Mouse (Mus musculus) heart, embryonic 12.5 days (tissue): ENCODE measurements around the gene Cdk17. TPM values are rescaled to one million over a fixed set of nuclear protein-coding genes. Genes with fewer than 3 reads are reported as not detected.

ENCODE experiments used
- ATAC-seq: fragments of 200-750 bp; cut with Nextera tagmentation; 2 replicates; pipeline ENCODE4 v1.8.0; 2017; ENCODE audit warnings: moderate TSS enrichment, moderate library complexity; ENCODE audit not compliant: insufficient number of reproducible peaks, low FRiP score
- H3K27ac ChIP-seq: fragments of 300-500 bp; sonication (generic); 2 replicates; pipeline ENCODE4 v1.5.1; 2016; ENCODE audit warnings: mild to moderate bottlenecking, moderate library complexity; ENCODE audit not compliant: poor library complexity, severe bottlenecking
- H3K27me3 ChIP-seq: fragments of 300-500 bp; sonication (generic); replicated peaks from 2 replicates; pipeline ENCODE4 v1.6.1; 2016; ENCODE audit warnings: mild to moderate bottlenecking, moderate library complexity
- H3K36me3 ChIP-seq: fragments of 300-500 bp; sonication (generic); 2 replicates; pipeline ENCODE4 v1.6.1; 2016; ENCODE audit warnings: mild to moderate bottlenecking, moderate library complexity
- H3K4me1 ChIP-seq: fragments of 300-500 bp; sonication (generic); replicated peaks from 2 replicates; pipeline ENCODE4 v1.6.1; 2016; ENCODE audit warnings: mild to moderate bottlenecking
- H3K4me2 ChIP-seq: fragments of 300-500 bp; sonication (generic); 2 replicates; pipeline ENCODE4 v1.6.1; 2016; ENCODE audit warnings: mild to moderate bottlenecking, moderate library complexity
- H3K4me3 ChIP-seq: fragments of 300-500 bp; sonication (generic); 2 replicates; pipeline ENCODE4 v1.5.1; 2016; ENCODE audit warnings: mild to moderate bottlenecking
- H3K9ac ChIP-seq: fragments of 300-500 bp; sonication (generic); 2 replicates; pipeline ENCODE4 v1.6.1; 2016; ENCODE audit warnings: mild to moderate bottlenecking, moderate library complexity
- H3K9me3 ChIP-seq: fragments of 300-500 bp; sonication (generic); replicated peaks from 2 replicates; pipeline ENCODE4 v1.6.1; 2016; ENCODE audit warnings: mild to moderate bottlenecking, moderate library complexity
- WGBS: fragments of 180-500 bp; shearing (Covaris S2); methylation state at CpG from one replicate; pipeline ENCODE4 v1.1.7; 2016; 5-methylcytosine and 5-hydroxymethylcytosine counted together
- polyA plus RNA-seq: library from polyadenylated mRNA; unstranded; fragments of >200 nt; fragmentation: Nextera tagmentation; extraction: Ambion mirVana; gene quantifications from 2 replicates; pipeline ENCODE4 v1.2.1, GENCODE M21; 2016

Cdk17 gene
- polyA plus RNA-seq, 1 experiment from 2014 or later, result 25.2 TPM

DNA sequence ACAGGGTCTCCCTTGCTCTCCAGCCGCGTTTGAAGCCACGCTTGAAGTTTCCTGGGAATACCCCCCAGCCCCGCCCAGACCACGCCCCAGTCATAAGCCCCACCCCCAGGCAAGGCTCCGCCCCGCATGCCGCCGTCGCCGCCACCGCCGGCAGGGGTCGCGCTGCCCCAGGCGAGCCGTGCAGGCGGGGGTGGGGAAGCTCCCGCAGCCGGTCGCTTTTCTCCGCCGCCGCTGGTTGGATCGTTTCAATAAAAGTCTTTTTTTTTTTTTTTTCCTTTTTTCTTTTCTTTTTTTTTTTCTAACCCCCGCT, 223 bp upstream of the Cdk17 start:
- Histone ChIP-seq H3K4me1 (peaks cover 21% of the 10 kb centered on the region), H3K4me3 (peak overlapping the region; percentile 93), H3K27me3 (no peaks in the 10 kb centered on the region), H3K36me3 (no peaks in the 10 kb centered on the region), H3K27ac (peak overlapping the region; percentile 97), H3K9me3 (no peaks in the 10 kb centered on the region), H3K9ac (peak overlapping the region; percentile 93), H3K4me2 (peak overlapping the region; percentile 72)
- ATAC-seq, result peak; percentile 94
- 0% methylated on average over 22 of the region's 26 CpGs for WGBS

DNA sequence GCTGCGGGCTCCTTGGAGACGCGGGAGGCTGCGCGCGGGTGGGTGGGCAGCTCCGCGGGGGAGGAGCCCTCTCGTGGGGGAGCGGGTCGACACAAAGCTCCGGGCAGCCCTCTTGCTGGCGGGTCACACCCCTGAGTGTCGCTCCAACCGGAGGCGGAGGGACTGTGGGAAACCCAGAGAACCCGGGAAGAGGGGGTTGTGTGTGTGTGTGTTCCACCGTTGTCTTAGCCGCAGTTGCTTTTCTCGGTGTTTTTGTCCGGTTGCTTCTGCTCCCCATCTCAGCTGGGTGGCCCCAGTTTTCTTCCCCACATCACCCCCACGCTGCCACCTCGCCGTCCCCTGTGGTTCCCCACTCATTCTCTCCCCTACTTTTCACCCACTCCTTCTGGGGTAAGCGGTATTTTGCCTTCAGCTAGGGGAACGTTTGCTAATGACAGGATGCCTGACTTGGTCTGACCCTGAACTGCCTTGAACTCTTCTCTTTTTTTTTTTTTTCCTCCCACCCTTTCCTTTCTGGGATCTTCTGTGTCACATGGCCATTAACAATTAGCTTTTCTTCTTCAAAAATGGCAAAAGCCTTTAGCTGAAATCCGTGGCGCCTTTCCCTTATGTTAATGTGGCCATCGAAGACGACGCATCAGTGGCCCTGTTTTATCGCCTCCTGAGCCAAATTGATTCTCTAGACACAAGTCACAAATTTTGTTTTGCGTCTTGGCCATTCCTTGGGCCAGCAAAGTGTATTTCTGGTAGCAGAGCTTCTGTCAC, 1.0 kb downstream of the Cdk17 start:
- Histone ChIP-seq H3K4me3 (peak overlapping the region; percentile 93), H3K4me1 (peaks cover 34% of the 10 kb centered on the region), H3K27ac (peak overlapping the region; percentile 97), H3K9me3 (no peaks in the 10 kb centered on the region), H3K9ac (peak overlapping the region; percentile 93), H3K36me3 (no peaks in the 10 kb centered on the region), H3K4me2 (peak overlapping the region; percentile 72), H3K27me3 (no peaks in the 10 kb centered on the region)
- peak; percentile 48; the same call in 1 of the 2 replicates for ATAC-seq
- under 1% methylated on average over 33 of the region's 33 CpGs for WGBS

DNA sequence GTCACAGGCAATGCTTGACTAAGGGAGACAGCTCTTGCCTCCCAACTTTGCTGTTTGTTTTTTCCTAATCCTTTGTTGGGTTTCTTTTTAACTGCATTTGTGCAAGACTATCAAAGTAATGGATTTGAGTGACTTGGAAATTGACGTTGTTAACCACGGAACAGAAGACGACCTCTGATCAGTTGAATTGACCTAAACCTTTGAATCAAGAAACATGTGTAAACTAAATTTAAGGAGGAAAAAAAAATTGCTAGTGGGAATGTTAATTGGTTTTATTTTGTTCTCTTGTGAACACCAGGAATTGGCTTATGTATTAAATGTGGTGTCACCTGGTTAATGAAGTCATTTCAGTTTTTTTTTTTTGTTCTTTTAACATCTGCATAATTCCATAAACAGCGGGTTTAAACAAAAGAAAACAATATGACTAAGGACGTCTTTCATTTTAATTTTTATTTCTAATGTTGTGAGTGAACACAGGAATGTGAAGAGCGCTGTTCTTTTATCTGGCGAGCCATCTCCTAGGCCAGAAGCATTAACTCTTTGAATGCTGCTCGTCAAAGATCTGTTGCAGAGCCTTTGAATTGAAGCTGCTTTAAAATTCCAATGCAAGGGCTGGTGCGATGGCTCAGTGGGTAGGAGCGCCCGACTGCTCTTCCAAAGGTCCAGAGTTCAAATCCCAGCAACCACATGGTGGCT, 1.7 kb downstream of the Cdk17 start:
- no peak for ATAC-seq
- Histone ChIP-seq H3K4me3 (peak overlapping the region; percentile 93), H3K4me2 (peak overlapping the region; percentile 72), H3K9me3 (no peaks in the 10 kb centered on the region), H3K36me3 (no peaks in the 10 kb centered on the region), H3K27ac (peak overlapping the region; percentile 97), H3K4me1 (peaks cover 39% of the 10 kb centered on the region), H3K27me3 (no peaks in the 10 kb centered on the region), H3K9ac (peak overlapping the region; percentile 93)
- 28% methylated on average over 11 of the region's 11 CpGs for WGBS

DNA sequence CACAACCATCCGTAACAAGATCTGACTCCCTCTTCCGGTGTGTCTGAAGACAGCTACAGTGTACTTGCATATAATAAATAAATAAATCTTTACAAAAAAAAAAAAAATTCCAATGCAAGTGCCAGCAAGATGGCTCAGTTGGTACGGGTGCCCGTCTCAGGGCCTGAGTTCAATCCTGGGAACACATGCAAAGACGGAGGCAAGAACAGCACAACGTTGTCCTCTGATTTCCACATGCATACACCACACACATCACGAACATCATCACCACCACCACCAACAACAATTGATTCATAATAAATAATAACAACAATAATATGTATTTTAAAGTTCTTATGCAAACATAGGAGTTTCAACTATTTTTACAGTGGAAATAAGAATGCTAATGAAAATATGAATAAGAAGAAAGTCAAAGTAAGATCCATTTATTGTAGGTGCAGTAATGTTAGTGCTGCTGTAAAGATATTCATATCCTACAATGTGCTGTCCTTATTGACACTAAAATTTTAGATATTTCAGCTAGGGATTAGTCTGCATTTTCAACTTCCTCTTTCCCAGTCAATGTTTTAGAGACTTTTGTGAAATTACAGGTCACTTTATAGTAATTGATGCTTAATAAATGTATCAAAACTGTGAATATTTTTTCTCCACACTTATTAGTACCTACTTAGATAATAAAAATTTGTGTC, 2.4 kb downstream of the Cdk17 start:
- Histone ChIP-seq H3K36me3 (no peaks in the 10 kb centered on the region), H3K27me3 (no peaks in the 10 kb centered on the region), H3K4me3 (0 out of 2 replicates have a peak overlapping the region, but pooled peaks have one; percentile 6), H3K4me1 (peaks cover 42% of the 10 kb centered on the region), H3K27ac (no peak overlapping the region), H3K4me2 (peak overlapping the region; percentile 51), H3K9me3 (no peaks in the 10 kb centered on the region), H3K9ac (no peak overlapping the region)
- WGBS, result 71% methylated on average over 7 of the region's 7 CpGs
- no peak for ATAC-seq

DNA sequence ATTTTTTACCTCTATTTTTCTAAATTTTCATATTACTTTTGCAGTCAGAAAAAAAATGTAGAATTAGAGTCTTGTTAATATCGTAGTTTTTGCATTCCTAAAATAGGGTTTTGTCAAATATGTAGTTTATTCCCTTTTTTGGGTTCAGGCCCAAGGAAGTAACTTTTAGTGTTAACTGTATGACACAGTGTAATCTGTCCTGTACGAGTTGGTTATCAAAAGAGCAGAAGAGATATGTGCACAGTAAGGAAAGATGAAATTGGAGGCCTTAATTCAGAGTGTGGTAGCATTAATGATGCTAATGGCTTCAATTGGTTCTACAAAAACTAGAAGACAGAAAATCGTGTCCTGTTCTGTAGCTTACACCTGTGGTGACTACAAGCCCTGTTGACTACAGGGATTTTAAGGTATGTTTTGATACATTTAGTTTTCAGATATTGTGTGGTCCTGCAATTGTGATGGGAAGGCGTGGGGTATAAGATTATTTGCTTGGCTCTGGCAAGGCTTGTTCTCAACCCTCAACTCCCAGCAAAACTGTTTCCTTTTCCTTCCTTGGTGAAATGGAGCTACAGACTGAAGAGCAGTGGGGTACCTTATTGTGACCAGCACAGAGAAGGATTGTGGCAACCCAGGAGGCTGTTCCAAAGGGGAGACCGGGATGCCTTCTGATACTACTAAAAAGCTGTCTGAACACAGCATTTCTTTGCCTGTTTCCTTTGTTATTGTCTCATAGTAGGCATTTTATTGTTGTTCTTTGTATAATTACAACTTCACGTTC, 3.2 kb downstream of the Cdk17 start:
- no peak overlapping the region for H3K27ac ChIP-seq
- ATAC-seq, result no peak

DNA sequence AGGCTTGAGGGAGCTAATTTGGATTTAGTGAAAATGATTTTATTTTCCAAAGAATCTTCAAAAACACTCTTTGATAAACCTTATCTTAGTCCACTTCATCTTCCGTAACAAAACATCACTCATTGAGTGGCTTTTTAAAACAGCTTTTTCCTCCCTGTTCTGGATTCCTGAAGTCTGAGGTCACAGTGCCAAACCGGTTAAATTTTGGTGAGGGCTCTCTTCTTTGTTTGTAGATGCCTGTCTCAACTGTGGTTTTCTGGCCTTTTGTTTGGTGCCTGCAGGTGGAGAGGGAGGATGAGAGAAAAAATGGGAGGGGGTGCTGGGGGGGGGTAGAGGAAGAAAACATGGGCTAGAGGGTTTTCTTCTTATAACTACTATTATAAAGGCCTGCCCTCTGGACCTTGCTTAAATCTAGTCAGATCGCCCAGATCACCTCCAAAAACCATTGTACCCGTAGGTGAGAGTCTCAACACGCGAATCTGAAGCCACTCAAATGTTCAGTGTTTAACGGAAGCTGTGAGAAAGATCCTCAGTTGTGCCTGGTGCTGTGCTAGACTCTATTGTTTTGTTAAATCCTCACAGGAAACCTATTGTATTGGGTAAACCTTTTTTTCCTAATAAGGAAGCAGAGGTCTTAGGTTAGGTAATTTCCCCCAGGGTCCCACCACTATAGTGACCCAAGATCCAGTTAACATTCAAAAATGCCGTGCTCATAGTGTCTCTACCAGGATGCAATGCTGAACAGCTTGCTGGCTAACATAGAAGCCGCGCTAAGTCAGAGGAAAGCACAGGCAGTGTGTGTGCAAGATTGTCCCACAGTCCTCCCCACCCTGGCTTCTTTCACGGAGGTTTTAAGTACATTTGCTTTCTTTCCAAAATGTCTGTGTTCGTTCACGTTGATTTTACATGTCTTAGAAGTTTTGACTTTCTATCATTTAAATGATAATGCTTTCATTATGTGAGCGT, 5.0 kb downstream of the Cdk17 start:
- H3K4me3 ChIP-seq, result peak overlapping the region; percentile 4; the same call in 1 of the 2 replicates
- H3K4me2 ChIP-seq, result peak overlapping the region; percentile 48
- H3K4me1 ChIP-seq, result peaks cover 48% of the 10 kb centered on the region
- H3K27ac ChIP-seq, result peak overlapping the region; percentile 69
- peak overlapping the region; percentile 53; the same call in 1 of the 2 replicates for H3K9ac ChIP-seq
- peaks cover 2% of the 10 kb centered on the region; the same call in 1 of the 2 replicates for H3K36me3 ChIP-seq
- peak; percentile 19; the same call in 1 of the 2 replicates for ATAC-seq
- WGBS, result 26% methylated on average over 14 of the region's 14 CpGs
- H3K27me3 ChIP-seq, result no peaks in the 10 kb centered on the region
- H3K9me3 ChIP-seq, result no peaks in the 10 kb centered on the region

More for the DNA sequence above, 3.2 kb downstream of the Cdk17 start:
- no peaks in the 10 kb centered on the region for H3K36me3 ChIP-seq
- H3K4me1 ChIP-seq, result peaks cover 44% of the 10 kb centered on the region
- no peaks in the 10 kb centered on the region for H3K9me3 ChIP-seq
- H3K4me3 ChIP-seq, result no peak overlapping the region
- 67% methylated on average over 6 of the region's 6 CpGs for WGBS
- no peak overlapping the region for H3K9ac ChIP-seq
- no peak overlapping the region for H3K4me2 ChIP-seq
- no peaks in the 10 kb centered on the region for H3K27me3 ChIP-seq

DNA sequence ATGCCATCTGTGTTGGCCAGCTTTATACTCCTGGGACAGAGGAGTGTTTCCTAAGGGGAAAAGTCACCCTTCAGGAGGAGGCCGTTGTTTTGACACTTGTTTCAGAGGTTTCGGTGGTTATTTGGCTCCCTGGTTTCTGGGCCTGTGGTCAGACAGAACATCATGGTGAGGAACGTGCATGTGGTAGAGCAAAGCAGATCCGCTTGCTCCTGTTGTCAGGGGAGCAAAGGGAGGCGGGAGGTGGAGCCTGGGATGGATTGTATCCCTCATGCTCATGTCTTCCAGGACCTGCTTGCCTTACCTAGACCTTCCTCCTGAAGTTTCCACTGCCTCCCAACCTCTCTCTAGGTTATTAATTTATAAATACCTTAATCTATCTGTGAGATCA, 5.7 kb downstream of the Cdk17 start:
- 17% methylated on average over 5 of the region's 5 CpGs for WGBS
- Histone ChIP-seq H3K4me1 (peaks cover 48% of the 10 kb centered on the region), H3K4me3 (peak overlapping the region; percentile 4; the same call in 1 of the 2 replicates), H3K4me2 (peak overlapping the region; percentile 48), H3K36me3 (peaks cover 2% of the 10 kb centered on the region; the same call in 1 of the 2 replicates), H3K27me3 (no peaks in the 10 kb centered on the region), H3K9me3 (no peaks in the 10 kb centered on the region), H3K27ac (peak overlapping the region; percentile 69; the same call in 1 of the 2 replicates), H3K9ac (peak overlapping the region; percentile 53; the same call in 1 of the 2 replicates)
- ATAC-seq, result no peak

DNA sequence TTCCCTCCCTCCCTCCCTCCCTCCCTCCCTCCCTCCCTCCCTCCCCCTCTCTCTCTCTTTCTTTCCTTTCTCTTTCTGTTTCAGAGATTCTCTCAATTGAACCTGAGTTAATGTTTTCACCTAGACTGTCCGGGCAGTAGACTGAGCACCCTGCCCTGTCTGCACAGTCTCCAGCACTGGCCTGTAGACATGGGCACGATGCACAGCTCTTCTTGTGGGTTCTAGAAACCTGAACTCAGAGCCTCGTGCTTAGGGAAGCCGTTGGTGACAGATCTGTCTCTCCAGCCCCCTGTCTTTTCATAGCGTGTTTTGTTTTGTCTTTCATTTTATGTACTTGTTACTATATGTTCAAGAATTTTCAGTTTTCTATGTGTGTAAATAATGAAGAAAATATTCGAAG, 6.6 kb downstream of the Cdk17 start:
- Histone ChIP-seq H3K4me2 (no peak overlapping the region), H3K27ac (no peak overlapping the region), H3K4me3 (no peak overlapping the region), H3K36me3 (peaks cover 2% of the 10 kb centered on the region; the same call in 1 of the 2 replicates), H3K27me3 (no peaks in the 10 kb centered on the region), H3K9me3 (no peaks in the 10 kb centered on the region), H3K9ac (no peak overlapping the region), H3K4me1 (peaks cover 48% of the 10 kb centered on the region)
- WGBS, result 75% methylated on average over 6 of the region's 6 CpGs
- ATAC-seq, result no peak

DNA sequence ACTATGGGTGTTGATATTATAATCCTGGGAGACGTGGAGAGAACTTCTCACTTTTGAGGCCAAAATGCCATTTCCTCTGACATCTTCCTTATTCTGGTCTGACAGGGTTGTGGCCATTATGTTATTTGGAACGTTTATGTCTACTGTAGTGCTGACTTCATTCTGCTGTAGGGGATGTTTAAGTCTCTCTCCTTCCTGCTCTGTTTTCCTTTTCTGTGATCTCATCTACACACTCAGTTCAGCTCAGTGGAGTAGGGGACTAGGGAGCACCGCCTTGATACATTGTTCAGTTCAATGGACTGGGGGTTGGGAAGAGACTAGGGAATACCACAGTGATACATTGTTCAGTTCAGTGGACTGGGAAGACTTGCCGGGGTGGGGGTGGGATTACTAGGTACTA, 7.4 kb downstream of the Cdk17 start:
- H3K4me1 ChIP-seq, result peaks cover 43% of the 10 kb centered on the region
- peak overlapping the region; percentile 44; the same call in 1 of the 2 replicates for H3K27ac ChIP-seq
- ATAC-seq, result peak; percentile 31; the same call in 1 of the 2 replicates
- no peaks in the 10 kb centered on the region for H3K27me3 ChIP-seq
- no peak overlapping the region for H3K9ac ChIP-seq
- peaks cover 6% of the 10 kb centered on the region for H3K36me3 ChIP-seq
- H3K9me3 ChIP-seq, result no peaks in the 10 kb centered on the region
- H3K4me3 ChIP-seq, result no peak overlapping the region
- H3K4me2 ChIP-seq, result no peak overlapping the region
- 42% methylated on average over 4 of the region's 4 CpGs for WGBS
